Mouse (Mus musculus) CH12.LX (cell line): ENCODE data around the gene Trio.

ENCODE experiments used
- CTCF ChIP-seq, 2 experiments: IDR thresholded peaks in 1 of 2; conservative IDR thresholded peaks in 1 of 2; 2 replicates each; pipeline ENCODE4 v1.5.1; 2011 to 2012; ENCODE audit warnings: low read depth in 2 of 2, low read length in 2 of 2, improper control_type of control experiment in 1 of 2, inconsistent platforms in 1 of 2, mild to moderate bottlenecking in 1 of 2, moderate library complexity in 1 of 2
- E2F4 ChIP-seq: IDR thresholded peaks from 2 replicates; pipeline ENCODE4 v1.6.1; 2011; ENCODE audit warnings: low read depth, low read length, improper control_type of control experiment; ENCODE audit not compliant: insufficient replicate concordance
- GABPA ChIP-seq: IDR thresholded peaks from 2 replicates; pipeline ENCODE4 v1.6.1; 2012; ENCODE audit warnings: low read depth, low read length, improper control_type of control experiment, inconsistent platforms; ENCODE audit not compliant: insufficient replicate concordance
- MAX ChIP-seq: IDR thresholded peaks from 2 replicates; pipeline ENCODE4 v1.6.1; 2011; ENCODE audit warnings: low read length, improper control_type of control experiment
- POLR2A ChIP-seq: IDR thresholded peaks from 2 replicates; pipeline ENCODE4 v1.6.1; 2011; ENCODE audit warnings: low read depth, mild to moderate bottlenecking, improper control_type of control experiment, low read length
- SIN3A ChIP-seq: IDR thresholded peaks from 2 replicates; pipeline ENCODE4 v1.6.1; 2012; ENCODE audit warnings: low read length, improper control_type of control experiment, inconsistent platforms
- ZNF384 ChIP-seq: IDR thresholded peaks from 2 replicates; pipeline ENCODE4 v1.6.1; 2012; ENCODE audit warnings: low read depth, low read length, improper control_type of control experiment, inconsistent platforms

DNA sequence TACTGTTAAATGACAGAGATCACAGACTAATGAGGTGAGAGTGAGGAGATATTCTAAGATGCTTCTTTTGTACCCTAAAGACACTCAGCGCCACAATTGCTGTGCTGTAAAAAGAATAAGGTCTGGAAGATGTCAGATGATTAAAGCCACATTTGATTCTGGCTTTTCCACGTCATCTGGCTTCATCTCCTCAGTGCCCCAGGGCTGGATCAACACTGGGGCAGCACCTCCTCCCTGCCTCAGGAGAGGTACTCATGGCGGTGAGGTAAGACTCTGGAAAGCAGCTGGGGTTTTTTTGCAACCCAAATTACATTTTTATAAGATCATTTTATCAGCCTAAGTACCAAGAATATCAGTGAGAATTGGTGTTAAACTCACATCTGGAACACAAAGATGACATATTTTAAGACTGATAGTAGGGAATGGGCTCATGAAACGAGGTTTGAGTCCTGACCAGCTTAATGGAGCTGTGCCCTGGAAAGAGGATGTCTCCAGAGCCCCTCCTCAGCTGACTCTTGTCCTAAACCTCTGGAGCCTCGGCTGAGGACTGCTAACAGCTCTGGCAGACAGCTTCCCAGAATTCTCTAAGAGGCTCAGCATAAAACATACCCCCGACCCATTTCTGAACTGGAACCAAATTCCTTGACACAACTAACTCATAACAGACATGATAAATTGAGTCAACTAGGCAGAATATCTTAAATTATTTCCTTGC lies 210.8 kb downstream of the Trio start:
- TF ChIP-seq POLR2A (no peak), E2F4 (no peak), ZNF384 (no peak), CTCF (conservative IDR thresholded peaks at IDR 0.05 in 1 of 2, IDR thresholded peaks at IDR 0.05 in 1 of 2; ENCODE audit: low read depth in 2 of 2, low read length in 2 of 2) (no peak), GABPA (no peak), MAX (no peak), SIN3A (no peak)
